Mouse (Mus musculus): ENCODE data around the gene Acap2.

- no peak for TF ChIP-seq CTCF (IDR thresholded peaks at IDR 0.05 in 2 of 3, conservative IDR thresholded peaks at IDR 0.05 in 1 of 3; ENCODE audit: control insufficient read depth in 1 of 3, insufficient read depth in 1 of 3, low read depth in 2 of 3, low read length in 3 of 3, poor library complexity in 1 of 3, severe bottlenecking in 1 of 3)
- TF ChIP-seq EP300 (IDR thresholded peaks at IDR 0.05; ENCODE audit: low read depth in 1 of 2, low read length in 2 of 2): no peak
- no peak for TF ChIP-seq ZKSCAN1 (IDR thresholded peaks at IDR 0.05; ENCODE audit: low read depth, low read length)
- TF ChIP-seq POLR2A (IDR thresholded peaks at IDR 0.05; ENCODE audit: control insufficient read depth in 1 of 2, insufficient read depth in 1 of 2, low read depth in 1 of 2, low read length in 2 of 2, poor library complexity in 1 of 2): no peak
- no peak for TF ChIP-seq RAD21 (IDR thresholded peaks at IDR 0.05; ENCODE audit: low read depth, low read length)
- TF ChIP-seq MYC (IDR thresholded peaks at IDR 0.05; ENCODE audit: low read depth, low read length): no peak
Observed at GRCm38 (mm10) chr16:31160486-31160885, 40.6 kb downstream of the Acap2 start.
